Mouse (Mus musculus): ENCODE results near the gene Gm9774. TPM values are rescaled to one million over a fixed set of nuclear protein-coding genes. Genes with fewer than 3 reads are reported as not detected.

The Gm9774 gene
- total RNA-seq (2021), result 1 to 10 TPM; 2.9 to 3.4 TPM

- no peak for DNase-seq
- intact Hi-C loops (cut with DNase I), result no loop called here
These were observed at the start of gene Gm9774 for GRCm38 (mm10) chr3:92429323-92429722. TSS of gene Gm9774 (minus strand) at chr3:92429423.

DNA sequence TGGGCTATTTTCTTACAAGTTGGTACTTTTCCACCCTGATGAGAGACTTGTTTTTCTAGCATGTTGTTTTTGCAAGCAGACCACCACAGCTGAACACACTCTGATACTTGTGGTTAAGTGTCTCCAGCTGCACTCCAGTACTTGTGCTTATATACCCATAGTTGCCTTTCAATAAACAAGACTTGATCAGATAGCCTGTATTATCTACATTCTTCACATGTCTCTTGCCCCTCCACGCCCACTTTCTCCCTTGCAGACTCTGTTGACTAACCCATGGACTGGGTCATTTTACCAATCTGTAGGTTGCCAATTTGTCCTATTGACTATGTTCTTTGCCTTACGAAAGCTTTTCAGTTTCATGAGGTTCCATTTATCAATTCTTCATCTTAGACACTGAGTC is 40.9 kb upstream of the Gm9774 start:
- no peak for DNase-seq
- intact Hi-C loops (cut with DNase I), result no loop called here

GRCm38 (mm10) chr3:92467424-92467823 is 38.2 kb upstream of the Gm9774 start:
- intact Hi-C loops (cut with DNase I), result no loop called here
- DNase-seq, result no peak

DNA sequence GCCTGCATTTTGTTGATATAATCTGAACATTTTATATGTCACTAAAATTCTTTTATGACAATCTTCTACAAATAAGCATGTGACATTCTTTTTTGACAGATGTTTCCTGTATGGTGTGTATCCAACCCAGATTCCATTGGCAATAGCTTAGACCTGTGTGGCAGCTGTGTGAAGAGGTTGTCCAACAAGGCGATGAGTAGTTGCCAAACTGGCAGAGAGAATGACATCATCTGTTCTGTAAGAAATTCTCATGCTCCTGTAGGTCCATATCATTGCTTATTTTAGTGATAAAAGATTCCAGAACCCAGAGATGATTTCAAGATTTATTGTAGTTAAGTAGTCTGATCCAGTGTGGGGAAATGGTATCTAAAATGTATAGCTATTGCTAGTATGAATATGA is 37.4 kb upstream of the Gm9774 start:
- DNase-seq, result no peak
- intact Hi-C loops (cut with DNase I), result no loop called here

DNA sequence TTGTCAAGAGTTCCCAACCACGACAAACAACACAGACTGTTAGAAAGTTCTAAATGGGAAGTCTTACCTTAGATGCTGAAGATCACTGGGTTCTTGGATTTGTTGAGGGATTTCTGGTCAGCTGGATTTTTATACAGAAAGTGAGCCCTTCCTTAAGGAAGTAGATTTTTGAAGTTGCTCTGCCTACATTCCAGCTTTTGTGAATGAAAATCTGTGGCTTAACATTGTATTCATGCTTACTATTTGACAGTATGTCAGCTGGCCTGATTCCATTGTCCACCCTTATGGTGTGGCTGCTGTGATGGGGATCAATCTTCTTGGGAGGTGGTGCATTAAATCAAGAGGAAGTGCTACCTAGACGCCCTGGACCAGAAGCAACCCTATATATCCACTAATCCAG is 29.4 kb upstream of the Gm9774 start, which contains the start of gene Sprr3:
Gene Sprr3, minus strand, starts transcription at position 101 of the 400 bp plus-strand sequence.
- intact Hi-C loops (cut with DNase I), result no loop called here
- DNase-seq, result no peak

GRCm38 (mm10) chr3:92455151-92455550 is 25.9 kb upstream of the Gm9774 start:
- intact Hi-C loops (cut with DNase I), result no loop called here
- no peak for DNase-seq

GRCm38 (mm10) chr3:92440177-92440576 is 11.0 kb upstream of the Gm9774 start:
- intact Hi-C loops (cut with DNase I), result no loop called here
- no peak for DNase-seq

DNA sequence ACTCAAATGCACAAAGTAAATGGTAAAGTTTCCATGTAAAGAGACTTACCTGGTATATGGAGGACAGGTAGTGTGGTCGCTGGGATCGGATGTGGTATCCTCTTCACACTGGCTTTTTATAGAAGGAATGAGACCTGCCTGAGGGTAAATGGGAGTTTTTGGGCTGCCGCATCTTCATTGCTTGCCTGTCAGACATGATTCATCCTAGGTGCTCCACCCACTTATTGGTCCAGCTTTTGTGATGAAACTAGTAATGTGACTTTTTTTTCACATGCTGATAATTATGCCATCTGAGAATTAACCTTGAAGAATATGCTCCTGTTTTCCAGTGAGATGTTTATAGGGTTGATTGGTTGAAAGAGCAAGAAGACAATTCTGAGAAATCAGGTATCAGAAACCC is 9.5 kb upstream of the Gm9774 start, which contains the start of gene Sprr1b:
Gene Sprr1b, minus strand, starts transcription at position 101 of the 400 bp plus-strand sequence.
- no peak for DNase-seq
- intact Hi-C loops (cut with DNase I), result no loop called here

DNA sequence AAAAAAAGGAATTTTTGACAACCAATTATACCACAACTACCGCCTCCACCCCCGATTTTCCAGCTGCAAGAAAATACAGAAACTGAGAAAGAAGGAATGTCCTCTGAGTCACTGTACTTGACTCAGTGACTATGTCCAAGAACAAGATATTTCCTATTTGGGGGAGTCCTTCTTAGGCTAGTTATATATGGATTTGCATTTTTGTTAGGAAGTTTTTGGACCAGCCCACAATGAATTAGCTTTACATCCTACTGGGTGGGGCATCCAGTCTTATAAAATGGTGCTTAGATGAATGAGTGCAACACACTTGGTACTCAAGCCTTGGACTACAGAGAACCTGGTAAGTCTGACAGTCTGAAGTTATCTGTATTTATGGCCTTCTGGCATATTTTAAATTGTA is 3.1 kb upstream of the Gm9774 start, which contains the start of gene Sprr2k:
Gene Sprr2k, plus strand, starts transcription at position 301 of the 400 bp plus-strand sequence.
- no peak for DNase-seq
- intact Hi-C loops (cut with DNase I), result no loop called here

DNA sequence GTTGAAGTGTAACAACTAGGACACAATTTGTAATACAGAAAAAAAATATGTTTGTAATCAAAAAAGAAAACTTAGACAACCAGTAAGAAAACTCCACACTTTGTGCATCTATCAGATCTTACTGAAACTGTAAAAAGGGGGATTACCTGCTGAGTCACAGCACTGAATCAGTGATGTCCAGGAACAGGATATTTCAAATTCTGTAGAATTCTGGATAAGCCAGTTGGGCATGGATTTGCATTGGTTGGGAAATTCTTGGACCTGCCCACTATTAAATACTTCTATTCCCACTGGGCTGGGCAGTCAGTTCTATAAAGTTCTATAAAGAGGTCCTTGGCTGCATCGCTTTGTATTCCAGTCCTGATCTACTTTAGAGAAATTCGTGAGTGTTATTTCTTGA is 11.4 kb downstream of the Gm9774 start, which contains the start of gene Sprr2j-ps:
Gene Sprr2j-ps, plus strand, starts transcription at position 301 of the 400 bp plus-strand sequence.
- intact Hi-C loops (cut with DNase I), result no loop called here
- DNase-seq, result no peak

GRCm38 (mm10) chr3:92407691-92408090 is 21.5 kb downstream of the Gm9774 start, which contains the start of gene Sprr2i:
TSS of gene Sprr2i (plus strand) at chr3:92407991.
- no peak for DNase-seq
- intact Hi-C loops (cut with DNase I), result no loop called here

- DNase-seq, result no peak
- intact Hi-C loops (cut with DNase I), result no loop called here
These were observed 34.9 kb downstream of the Gm9774 start for GRCm38 (mm10) chr3:92394301-92394700.

GRCm38 (mm10) chr3:92385385-92385784 is 43.8 kb downstream of the Gm9774 start, which contains the start of gene Sprr2h:
TSS of gene Sprr2h (plus strand) at chr3:92385685.
- no peak for DNase-seq
- intact Hi-C loops (cut with DNase I), result no loop called here

Other genes with a start within 250 kb of the Gm9774 start
- gene Sprr2a1, start 213.6 kb downstream of the Gm9774 start, total RNA-seq (2021), result not detected
- gene Sprr2a2, start 213.5 kb downstream of the Gm9774 start, total RNA-seq (2021), result not detected
- not detected for gene Sprr2a3, start 144.0 kb downstream of the Gm9774 start, total RNA-seq (2021)
- gene Sprr2b, start 112.8 kb downstream of the Gm9774 start, total RNA-seq (2021), result not detected
- gene Sprr2d, start 90.3 kb downstream of the Gm9774 start, total RNA-seq (2021), result not detected
- gene Sprr2e, start 77.3 kb downstream of the Gm9774 start, total RNA-seq (2021), result not detected
- gene Sprr2f, start 64.2 kb downstream of the Gm9774 start, total RNA-seq (2021), result not detected
- gene Sprr2h, start 43.7 kb downstream of the Gm9774 start, total RNA-seq (2021), result not detected
- not detected for gene Sprr2i, start 21.4 kb downstream of the Gm9774 start, total RNA-seq (2021)
- not detected for gene Sprr2j-ps, start 11.3 kb downstream of the Gm9774 start, total RNA-seq (2021)
- gene Sprr2k, start 3.2 kb upstream of the Gm9774 start, total RNA-seq (2021), result not detected
- not detected for gene Sprr1b, start 9.4 kb upstream of the Gm9774 start, total RNA-seq (2021)
- gene Sprr3, start 29.3 kb upstream of the Gm9774 start, total RNA-seq (2021), result not detected
- gene Sprr1a, start 56.5 kb upstream of the Gm9774 start, total RNA-seq (2021), result not detected
- gene Sprr4, start 71.1 kb upstream of the Gm9774 start, total RNA-seq (2021), result not detected
- gene 2310046K23Rik, start 105.1 kb upstream of the Gm9774 start, total RNA-seq (2021), result not detected
- gene Ivl, start 144.3 kb upstream of the Gm9774 start, total RNA-seq (2021), result not detected
- not detected for gene Smcp, start 159.6 kb upstream of the Gm9774 start, total RNA-seq (2021)
- not detected for gene 2210017I01Rik, start 178.1 kb upstream of the Gm9774 start, total RNA-seq (2021)
- not detected for gene Lce6a, start 192.2 kb upstream of the Gm9774 start, total RNA-seq (2021)
- not detected for gene Lce1a1, start 218.9 kb upstream of the Gm9774 start, total RNA-seq (2021)
- not detected for gene Lce1b, start 227.5 kb upstream of the Gm9774 start, total RNA-seq (2021)
- gene Lce1a2, start 240.9 kb upstream of the Gm9774 start, total RNA-seq (2021), result not detected
- not detected for gene Lce1c, start 249.8 kb upstream of the Gm9774 start, total RNA-seq (2021)

All from left cerebral cortex, postnatal 4 days (tissue).